Mouse (Mus musculus) layer of hippocampus, postnatal 10 days (tissue): ENCODE measurements at regions not wholly inside any gene's neighbourhood (a gene's known extent, or its start where the extent isn't known, plus 50 kb on each side); places are given as distances from the start of the nearest gene placed in this dataset.
"Not testable (repeated sequence)": the region's sequence is repeated elsewhere in the genome, so short reads cannot be mapped to it uniquely, and the experiment has no call there.

Source experiments
- DNase-seq, 2 experiments: peaks; one replicate each; pipeline ENCODE4 v3.0.0; 2021; ENCODE audit warnings: low spot score in 2 of 2

DNA sequence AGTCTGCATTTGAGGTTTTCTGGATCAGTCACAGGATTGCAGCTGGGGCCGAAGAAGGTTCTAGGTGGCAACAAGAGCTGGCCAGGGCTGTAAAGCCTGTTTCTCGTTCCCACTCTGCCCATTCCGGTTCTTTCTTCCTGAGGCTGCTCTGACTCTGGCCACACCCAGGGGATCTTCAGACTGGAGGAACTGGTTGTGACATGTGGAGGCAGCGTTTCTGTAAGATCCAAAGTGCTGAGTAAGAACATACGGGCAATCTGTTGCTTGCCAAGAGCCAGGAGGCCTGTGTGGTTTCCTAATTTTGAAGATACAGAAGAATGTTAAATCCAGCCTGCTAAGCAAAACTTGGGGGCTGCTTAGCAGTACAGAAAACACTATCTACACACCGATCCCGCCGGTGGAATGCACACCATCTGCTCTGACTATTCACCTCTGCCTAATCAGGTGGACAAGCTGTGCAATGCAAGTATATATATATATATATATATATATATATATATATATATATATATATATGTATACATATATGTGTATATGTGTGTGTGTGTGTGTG lies 99.3 kb upstream of the Bmp2k start:
- DNase-seq, result no peak

DNA sequence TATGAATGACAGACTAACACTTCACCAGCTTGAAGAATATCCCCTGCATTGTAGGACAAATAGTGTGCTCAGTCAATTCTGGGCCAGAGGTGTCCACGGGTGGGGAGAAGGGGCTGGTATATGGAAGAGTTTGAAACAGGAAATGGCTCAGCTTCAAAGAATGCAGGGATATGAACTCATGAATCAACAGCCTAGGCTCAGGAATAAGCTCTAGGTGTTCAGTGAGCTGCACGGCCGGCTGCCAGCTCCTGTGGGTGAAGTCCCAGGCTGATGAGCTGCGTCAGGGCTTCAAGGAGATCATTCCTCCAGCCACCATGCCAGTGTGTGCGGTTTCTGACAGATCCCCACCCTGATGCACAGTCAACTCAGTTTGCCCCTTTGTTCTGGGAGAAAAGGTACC lies 98.8 kb upstream of the Bmp2k start:
- no peak for DNase-seq

DNA sequence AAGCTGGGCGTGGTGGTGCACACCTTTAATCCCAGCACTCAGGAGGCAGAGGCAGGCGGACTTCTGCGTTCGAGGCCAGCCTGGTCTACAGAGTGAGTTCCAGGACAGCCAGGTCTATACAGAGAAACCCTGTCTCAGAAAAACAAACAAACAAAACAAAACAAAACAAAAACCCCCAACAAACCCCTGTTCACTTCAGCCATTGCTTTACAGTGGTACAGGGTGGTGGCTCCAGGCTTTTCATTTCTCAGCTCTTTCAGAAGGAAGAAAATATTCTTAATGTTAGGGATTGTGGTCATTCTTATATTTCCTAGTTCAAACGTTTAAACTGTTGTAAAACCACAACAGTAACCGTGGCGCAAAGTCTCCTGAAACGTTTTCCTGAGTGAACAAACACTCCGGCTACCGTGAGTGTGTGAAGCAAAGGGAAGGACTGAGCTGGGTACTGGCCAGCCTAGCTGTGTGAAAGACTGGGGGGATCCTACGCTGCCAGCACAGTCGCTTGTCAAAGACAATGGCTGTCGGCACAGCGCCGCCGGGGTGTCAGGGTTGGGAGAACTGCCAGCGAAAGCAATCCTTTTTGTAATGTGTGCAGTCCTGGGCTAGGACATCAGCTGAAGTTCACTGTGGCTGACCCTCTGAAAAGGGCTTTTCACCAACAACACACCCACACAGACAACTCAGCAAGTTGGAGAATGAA lies 91.8 kb upstream of the Bmp2k start:
- DNase-seq, result peak; percentile 38 to 64

DNA sequence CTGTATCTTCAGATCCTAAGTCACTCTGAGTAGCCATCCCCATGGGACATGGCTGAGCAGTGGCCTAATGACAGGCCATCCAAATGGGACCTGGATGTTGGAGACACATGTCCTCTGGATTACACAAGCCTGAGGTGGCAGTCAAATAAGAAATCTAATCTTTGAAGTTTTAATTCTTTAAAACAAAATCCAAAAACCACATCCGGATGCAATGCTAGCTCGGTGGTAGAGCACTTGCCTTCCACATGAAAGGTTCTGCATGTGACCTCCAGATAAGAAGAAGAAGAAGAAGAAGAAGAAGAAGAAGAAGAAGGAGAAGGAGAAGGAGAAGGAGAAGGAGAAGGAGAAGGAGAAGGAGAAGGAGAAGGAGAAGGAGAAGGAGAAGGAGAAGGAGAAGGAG lies 89.1 kb upstream of the Bmp2k start:
- not testable (repeated sequence) for DNase-seq

DNA sequence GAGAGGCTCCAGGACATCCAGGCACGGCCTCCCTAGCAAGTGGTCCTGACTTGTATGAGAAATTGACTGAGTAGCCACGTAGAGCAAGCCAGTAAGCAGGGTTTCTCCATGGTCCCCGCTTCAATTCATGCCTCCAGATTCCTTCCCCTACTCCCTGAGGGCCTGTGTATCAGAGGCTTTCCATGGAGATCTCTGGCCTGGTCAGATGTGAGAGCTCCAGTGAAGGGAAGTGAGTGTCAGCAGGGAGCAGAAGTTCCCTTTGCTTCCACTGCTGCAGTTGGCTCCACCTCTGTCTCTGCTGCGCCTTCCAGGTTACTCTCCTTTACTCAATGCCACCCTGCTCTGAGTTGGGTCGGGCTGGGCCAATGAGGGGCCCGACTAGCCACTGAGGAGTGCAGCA lies 88.3 kb upstream of the Bmp2k start:
- DNase-seq, result no peak

DNA sequence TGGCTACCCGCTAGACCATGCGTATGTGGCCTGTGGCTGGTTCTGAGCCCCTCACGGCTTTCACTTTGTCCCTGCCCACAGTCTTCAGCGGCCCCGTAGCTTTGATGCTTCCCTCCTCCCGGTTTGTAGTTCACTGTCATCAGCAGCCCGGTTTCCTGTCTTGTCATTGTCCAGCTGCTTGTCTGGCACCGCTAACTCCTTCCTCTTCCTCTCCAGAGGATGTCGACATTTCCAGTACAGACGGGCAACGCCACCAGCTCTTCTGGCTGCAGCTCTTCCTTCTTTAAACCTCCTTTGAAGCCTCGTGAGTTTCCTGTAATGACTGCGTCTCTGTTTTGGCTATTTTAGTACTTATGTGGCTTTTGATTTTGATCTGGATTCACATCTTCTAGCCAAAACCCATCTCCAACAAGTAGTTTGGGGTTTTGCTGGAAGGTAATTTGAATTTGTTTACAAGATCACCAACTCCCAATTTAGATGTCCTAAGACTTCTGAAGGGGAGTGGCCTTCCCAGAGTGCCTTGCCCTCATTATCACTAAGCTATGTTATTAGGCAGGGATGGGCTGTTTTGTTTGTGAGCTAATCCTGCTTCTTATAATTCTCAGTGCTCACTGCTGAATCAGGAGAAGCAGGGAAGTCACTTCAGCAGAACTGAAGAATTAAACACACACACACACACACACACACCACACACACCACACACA lies 85.8 kb upstream of the Bmp2k start:
- peak; percentile 32 to 33 for DNase-seq

DNA sequence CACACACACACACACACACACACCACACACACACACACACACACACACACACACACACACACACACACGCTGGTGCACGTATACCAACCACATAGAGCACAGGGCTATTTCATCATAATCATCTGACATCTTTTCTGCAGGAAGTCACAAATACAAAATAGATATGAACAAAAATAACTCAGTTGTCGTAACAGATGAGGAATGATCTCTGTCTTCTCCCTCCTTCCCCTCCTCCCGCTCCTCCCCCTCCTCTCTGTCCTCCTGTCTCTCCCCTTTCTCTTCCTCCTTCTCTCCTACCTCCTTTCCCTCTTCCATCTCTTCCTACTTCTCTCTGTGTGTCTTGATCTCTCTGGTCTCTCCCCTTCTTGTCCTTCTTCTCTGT lies 85.2 kb upstream of the Bmp2k start:
- DNase-seq, result no peak

DNA sequence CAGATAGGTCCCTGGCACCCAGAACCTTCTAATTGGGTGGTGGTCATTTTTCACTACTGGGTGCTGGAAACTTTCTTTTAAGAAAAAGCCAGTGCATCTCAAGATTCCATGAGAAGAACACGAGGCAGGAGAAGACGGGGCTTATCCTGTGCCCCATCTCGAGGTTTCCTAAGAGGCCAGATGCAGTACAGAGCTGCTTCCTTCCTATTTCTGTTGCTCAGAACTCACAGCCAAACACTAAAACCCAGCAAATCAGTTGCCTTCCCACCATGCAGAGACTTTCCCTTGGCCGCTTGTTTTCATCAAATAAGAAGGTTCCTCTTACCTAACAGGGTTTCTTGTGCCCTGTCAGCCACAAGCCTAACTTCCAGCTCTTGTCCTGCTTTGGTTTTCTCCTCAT lies 84.7 kb upstream of the Bmp2k start:
- no peak for DNase-seq

DNA sequence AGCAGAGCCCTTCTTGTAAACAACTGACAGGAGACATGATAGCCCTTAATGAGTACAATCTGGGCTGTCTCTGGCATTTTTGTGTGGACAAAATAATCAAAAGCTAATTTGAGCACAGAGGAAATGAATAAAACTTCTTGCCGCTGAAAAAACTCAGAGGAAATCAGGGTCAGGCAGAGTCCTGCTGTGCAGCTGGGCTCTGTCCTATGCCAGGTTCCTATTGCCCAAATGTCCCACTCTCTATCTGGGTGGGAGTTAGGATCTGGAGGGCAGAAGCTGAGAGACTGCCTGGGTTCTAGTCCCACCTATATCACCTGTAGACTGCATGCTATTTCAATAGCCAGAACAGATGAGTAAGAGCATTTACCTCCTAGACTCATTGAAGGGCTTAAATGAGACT lies 83.8 kb upstream of the Bmp2k start:
- DNase-seq, result no peak

DNA sequence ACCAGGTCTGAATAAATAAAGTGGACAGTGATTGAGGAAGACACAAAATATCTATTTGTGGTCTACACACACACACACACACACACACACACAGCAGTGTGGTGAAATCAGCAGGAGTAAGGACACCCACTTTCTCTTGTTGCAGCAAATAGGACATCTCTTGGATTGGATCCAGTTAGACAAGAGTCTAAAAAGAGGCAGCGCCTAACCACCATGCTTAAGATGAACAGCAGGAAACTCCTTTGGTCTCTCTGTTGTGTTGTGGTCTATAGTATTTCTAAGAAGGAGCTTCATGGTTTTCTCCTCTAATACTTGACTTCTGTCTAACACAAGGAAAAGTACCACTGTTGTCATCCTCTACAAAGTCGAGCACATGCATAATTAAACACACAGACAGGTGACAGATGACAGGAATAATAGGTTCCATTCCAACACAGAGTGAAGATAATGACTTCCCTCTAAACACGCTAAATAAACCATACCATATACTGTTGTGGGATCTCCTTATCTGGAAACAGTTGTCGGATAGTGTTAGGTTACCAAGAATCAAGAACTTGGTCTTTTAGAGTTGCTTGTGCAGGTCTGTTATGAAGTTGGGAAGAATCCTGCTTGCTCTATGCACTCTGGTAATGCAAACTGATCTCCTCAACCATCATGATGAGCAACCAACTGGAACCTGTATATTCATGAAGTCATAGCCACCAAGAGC lies 82.6 kb upstream of the Bmp2k start:
- no peak for DNase-seq

DNA sequence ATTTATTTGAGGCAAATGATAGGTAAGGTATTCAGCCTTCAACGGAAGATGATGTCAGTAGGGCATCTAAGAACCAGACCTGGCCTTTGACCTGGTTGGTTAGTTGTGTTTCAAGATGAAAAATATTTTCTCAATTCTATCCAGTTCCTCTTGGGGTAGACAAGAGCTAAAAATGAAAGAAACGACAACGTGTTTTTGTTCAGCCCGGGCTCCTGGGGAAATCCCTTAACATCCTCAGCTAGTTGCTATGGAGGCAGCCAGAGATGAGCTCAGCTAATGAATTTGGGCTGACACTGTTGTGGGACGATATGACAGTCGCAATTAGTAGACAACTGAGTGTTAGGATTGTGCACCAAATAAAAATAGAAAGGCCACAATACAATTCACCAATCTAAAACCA lies 80.6 kb upstream of the Bmp2k start:
- DNase-seq, result no peak

DNA sequence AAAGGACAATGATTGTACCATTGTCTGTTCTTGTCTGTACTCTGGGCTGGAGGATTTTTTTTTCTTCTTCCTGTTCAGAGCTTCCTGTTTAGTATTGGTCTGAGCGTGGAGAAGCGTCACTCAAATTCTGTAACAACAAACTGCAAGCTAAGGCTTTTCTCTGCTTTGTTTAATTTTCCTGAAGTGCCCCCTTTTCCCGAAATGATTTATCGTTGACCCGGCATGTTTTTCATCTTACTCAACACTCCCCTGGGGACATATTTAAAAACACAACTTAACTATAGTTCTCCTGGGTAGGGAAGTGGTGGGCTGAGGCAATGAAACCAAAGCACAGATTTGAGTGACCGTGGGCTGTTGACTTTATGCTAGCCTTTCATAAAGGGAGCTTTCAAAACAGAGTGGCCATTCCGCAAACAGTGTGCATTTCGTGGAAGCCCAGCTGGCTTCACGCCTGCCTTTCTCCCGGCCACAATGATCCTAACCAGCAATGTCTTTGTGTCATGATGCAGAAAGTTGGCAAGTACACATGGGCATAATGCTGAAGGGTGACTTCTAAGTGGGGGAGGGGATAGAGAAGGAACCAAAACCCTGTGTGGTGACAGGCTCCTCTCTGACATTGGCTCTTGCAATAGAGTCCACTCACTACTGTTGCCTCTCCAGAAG lies 79.8 kb upstream of the Bmp2k start:
- peak in 1 of 2 experiments; percentile 27 for DNase-seq

DNA sequence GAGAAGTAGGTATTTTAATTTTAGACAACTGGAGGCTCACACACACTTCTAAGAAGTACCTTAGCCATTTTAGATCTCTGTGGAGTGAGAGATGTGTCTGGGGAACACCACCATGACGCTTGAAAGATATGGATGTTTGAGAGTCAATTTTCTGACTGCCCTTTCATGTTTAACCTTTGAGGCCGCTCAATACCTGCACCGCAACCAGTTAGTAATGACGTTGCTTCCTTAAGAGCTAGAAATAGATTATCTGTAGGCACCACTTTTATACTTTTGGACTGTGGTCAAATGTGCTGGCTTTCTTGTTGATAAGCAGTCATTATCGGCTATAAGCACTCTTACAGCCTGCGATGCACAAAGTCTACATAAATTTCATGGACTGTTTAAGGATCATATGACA lies 78.3 kb upstream of the Bmp2k start:
- DNase-seq, result no peak

DNA sequence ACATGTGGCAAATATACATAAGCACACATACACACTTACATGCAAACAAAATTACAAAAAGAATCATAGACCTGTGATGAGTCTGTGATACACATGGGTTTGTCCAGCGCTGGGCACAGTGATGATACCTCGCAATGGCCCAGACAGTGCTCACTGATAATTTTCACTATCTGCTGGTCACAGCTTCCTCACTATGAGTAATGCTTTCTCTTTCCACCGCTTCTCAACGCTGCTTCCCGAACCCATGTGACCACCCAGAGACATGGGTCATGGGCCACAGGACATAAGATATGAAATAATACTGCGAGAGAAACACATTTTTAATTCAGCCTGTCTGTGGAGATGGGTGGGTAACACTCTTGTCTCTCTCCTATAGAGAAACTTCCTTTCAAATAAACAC lies 76.5 kb upstream of the Bmp2k start:
- DNase-seq, result no peak

DNA sequence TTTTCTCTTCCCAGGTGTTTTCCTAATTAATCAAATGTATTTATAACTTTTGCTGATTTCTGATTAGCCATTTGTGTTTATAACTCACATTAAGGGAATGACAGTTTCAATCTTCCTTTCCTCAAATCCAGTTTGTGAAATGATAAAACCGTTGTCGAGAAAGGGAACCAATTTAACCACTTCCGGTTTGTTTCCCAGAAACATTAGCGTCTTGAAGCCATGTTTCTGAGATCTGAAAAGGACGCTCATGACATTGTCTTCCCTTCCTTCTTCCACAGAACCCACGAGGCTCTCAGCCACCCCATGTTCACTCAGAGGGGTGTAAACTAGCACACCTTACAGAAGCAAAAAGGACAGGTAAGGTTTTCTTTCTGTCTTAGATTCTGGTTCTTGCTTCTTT lies 76.0 kb upstream of the Bmp2k start:
- no peak for DNase-seq

DNA sequence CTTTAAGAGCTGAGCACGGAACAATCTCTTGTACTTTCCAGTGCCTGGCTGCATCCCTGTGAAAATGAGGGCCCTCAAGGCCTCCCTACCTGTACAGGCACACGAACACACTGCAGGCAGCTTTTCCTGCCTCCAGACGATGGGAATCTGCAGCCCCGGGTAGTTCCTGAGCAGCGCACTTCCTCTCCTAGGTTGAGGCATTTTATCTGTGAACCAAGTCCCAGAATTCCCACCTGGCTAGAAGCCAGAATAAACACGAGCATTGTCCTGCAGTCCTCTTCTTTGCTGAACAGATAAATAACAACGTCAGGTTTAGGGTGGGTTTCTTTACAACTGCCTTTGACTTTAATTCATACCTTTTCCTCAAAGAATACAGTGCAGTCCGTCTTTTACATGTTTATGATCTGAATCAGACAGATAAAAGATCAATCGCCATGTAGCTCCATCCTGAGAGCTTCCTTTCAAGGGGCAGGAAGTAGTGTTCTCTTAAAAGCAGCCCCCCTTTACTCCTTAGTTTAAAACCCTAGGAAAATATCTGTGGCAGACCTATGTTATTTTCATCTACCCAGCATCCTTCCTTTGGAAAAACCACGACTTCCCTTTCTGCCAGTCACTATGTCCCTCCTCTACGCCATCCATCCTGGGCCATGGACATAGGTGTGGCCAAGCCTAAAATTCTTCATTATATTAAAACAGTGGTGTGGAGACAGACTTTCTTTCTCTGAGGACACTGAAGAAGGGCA lies 75.3 kb upstream of the Bmp2k start:
- no peak for DNase-seq

DNA sequence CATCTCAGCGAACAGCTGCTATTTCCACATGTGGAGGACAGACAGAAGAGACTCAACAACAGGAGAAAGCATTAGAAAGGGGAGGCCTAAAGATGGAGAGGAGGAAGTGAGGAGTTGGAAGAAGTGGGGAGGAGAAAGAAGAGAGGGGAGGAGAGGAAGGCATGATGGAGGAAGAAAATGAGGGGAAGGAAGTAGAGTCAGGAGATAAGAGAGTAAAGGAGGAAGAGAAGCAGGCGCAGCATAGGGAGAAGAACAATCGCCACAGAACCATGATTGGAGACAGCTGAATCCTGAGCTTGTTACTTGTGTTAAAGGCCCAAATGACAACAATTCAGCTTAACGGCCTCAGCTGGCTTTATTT lies 74.8 kb upstream of the Bmp2k start:
- no peak for DNase-seq

DNA sequence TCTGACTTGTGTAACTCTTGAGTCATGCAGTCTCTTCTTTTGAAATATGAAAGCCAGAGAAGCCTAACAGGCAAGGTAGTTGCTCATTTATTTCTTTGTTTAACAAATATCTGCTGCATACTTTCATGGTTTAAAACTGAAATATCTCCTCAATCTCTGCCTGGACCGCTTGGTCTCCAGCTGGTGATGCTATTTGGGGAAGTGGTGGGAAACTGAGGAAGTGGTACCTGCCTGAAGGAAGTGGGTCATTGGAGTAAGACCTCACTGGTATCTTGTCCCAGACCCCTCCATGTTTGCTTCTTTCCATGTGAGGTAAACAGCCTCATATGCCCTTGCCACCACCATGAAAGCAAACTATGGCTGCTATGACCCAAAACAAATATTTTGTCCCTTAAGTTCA lies 74.0 kb upstream of the Bmp2k start:
- DNase-seq, result no peak

DNA sequence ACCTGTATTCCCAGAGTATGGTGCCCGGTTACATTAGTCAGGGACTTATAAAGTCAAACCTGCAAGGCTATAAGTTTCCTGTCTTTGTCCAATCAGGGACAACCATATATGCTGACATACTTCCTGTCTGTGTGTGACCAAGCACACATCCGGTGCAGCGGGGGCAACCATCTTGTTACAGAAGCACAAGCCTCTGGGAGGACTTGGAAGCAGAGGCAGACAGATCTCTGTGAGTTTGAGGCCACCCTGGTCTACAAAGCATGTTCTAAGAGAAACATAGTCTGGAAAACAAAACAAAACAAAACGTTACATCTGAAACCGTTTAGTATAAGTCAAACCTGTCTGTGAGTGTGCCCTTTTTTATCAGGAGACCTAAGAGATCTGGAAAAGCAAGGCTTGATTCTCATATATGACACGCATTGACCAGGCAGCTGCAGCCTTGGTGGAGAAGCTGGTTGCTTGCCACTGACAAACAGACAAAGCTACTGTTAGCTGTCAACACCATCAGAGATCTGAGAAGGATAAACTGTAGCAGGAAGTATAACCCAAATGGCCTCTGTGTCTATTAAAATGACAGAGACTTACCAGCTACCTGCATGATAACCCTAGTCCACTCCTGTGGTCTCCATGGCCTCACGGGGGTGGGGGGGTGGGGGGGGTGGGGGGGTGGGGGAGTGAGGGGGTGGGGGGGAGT lies 72.6 kb upstream of the Bmp2k start:
- no peak for DNase-seq

DNA sequence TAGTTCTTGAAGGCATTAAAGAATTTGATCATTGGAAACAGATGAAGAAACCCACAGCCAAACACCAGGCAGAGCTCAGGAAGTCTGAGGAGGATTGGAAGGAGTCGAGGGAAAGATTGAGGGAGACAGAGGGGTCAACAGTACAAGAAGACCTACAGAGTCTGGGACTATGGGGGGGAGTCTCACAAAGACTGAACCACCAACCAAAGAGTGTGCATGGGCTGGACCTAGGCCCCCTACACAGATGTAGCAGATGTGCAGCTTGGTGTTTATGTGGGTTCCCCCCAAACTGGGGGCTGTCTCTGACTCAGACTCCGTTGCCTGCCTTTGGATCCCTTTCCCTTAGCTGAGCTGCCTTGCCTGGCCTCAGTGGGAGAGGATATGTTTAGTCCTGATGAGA lies 71.5 kb upstream of the Bmp2k start:
- DNase-seq, result no peak

DNA sequence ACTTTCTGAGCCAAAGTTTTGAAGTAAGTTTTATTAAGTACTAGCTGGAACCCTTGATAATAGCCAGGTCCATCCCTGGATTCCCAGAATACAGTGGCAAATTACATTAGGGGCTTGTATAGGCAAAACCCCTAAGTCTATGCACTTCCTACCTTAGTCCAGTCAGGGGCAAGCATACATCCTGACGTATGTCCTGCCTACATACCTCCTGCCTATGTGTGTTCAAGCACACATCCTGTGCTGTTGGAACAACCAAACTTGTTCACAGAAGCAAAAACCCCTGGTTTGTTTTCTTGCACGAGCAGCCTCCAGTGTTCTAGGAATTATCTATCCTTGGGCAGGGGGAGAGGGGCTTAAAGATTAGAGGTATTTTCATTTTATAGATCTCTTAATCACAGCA lies 66.4 kb upstream of the Bmp2k start:
- no peak for DNase-seq
